Mouse (Mus musculus) ES-Bruce4 (cell line): ENCODE measurements around the gene Tjp2. TPM values are rescaled to one million over a fixed set of nuclear protein-coding genes. Genes with fewer than 3 reads are reported as not detected.

Source experiments
- H3K27ac ChIP-seq: 2 replicates; pipeline ENCODE4 v1.5.1; 2012; ENCODE audit warnings: low read length, inconsistent platforms; ENCODE audit not compliant: insufficient read depth
- H3K27me3 ChIP-seq: 2 replicates; pipeline ENCODE4 v1.6.1; 2012; ENCODE audit warnings: mild to moderate bottlenecking, low read length, inconsistent platforms; ENCODE audit not compliant: control insufficient read depth, poor library complexity, insufficient read depth, severe bottlenecking
- H3K36me3 ChIP-seq: 2 replicates; pipeline ENCODE4 v1.6.1; 2012; ENCODE audit warnings: inconsistent platforms, mild to moderate bottlenecking, low read length, moderate library complexity; ENCODE audit not compliant: control insufficient read depth, poor library complexity, insufficient read depth, severe bottlenecking
- H3K4me1 ChIP-seq: one replicate; pipeline ENCODE4 v1.8.1; 2011; ENCODE audit warnings: low read length; ENCODE audit not compliant: control insufficient read depth, insufficient read depth
- H3K4me3 ChIP-seq: 2 replicates; pipeline ENCODE4 v1.5.1; 2011; ENCODE audit warnings: low read depth, mild to moderate bottlenecking, low read length
- H3K9ac ChIP-seq: 2 replicates; pipeline ENCODE4 v1.6.1; 2012; ENCODE audit warnings: low read depth, mild to moderate bottlenecking, inconsistent platforms; ENCODE audit not compliant: poor library complexity, severe bottlenecking
- H3K9me3 ChIP-seq: replicated peaks from 2 replicates; pipeline ENCODE4 v1.6.1; 2012; ENCODE audit warnings: mild to moderate bottlenecking, low read length, inconsistent platforms; ENCODE audit not compliant: control insufficient read depth, poor library complexity, insufficient read depth, severe bottlenecking
- CTCF ChIP-seq: IDR thresholded peaks from one replicate; pipeline ENCODE4 v1.8.1; 2011; ENCODE audit warnings: low read depth, low read length
- EP300 ChIP-seq: IDR thresholded peaks from 2 replicates; pipeline ENCODE4 v1.6.1; 2011; ENCODE audit warnings: low read depth, low read length; ENCODE audit not compliant: insufficient read depth
- POLR2A ChIP-seq: IDR thresholded peaks from one replicate; pipeline ENCODE4 v1.8.1; 2011; ENCODE audit warnings: low read length; ENCODE audit not compliant: insufficient read depth
- polyA plus RNA-seq: library from polyadenylated mRNA; stranded (reverse); fragments of >200 nt; gene quantifications from 2 replicates; pipeline ENCODE4 v1.2.4, GENCODE M21; 2011; ENCODE audit warnings: low read depth; ENCODE audit not compliant: missing spikeins, insufficient read depth, insufficient read length

The Tjp2 gene
- polyA plus RNA-seq, 1 experiment, result 114 TPM

- Histone ChIP-seq H3K27ac (no peak overlapping the region), H3K27me3 (no peaks in the 10 kb centered on the region), H3K9ac (no peak overlapping the region), H3K9me3 (no peaks in the 10 kb centered on the region), H3K4me3 (no peak overlapping the region), H3K36me3 (0 out of 2 replicates have a peak, but pooled peaks cover 2% of the 10 kb centered on the region), H3K4me1 (peaks cover 1% of the 10 kb centered on the region)
- no peak for TF ChIP-seq EP300
- TF ChIP-seq POLR2A, result no peak
- TF ChIP-seq CTCF, result no peak
Measured at GRCm38 (mm10) chr19:24140298-24140697, 84.5 kb downstream of the Tjp2 start.

GRCm38 (mm10) chr19:24137392-24137791 lies 87.4 kb downstream of the Tjp2 start:
- no peaks in the 10 kb centered on the region for H3K9me3 ChIP-seq
- H3K4me1 ChIP-seq, result no peaks in the 10 kb centered on the region
- H3K9ac ChIP-seq, result no peak overlapping the region
- no peak overlapping the region for H3K27ac ChIP-seq
- H3K4me3 ChIP-seq, result no peak overlapping the region
- H3K27me3 ChIP-seq, result no peaks in the 10 kb centered on the region
- H3K36me3 ChIP-seq, result peaks cover 7% of the 10 kb centered on the region; the same call in 1 of the 2 replicates
- no peak for TF ChIP-seq EP300
- TF ChIP-seq CTCF, result no peak
- no peak for TF ChIP-seq POLR2A

GRCm38 (mm10) chr19:24134991-24135390 lies 89.8 kb downstream of the Tjp2 start:
- Histone ChIP-seq H3K9ac (no peak overlapping the region), H3K27me3 (no peaks in the 10 kb centered on the region), H3K36me3 (peaks cover 20% of the 10 kb centered on the region), H3K4me1 (no peaks in the 10 kb centered on the region), H3K27ac (no peak overlapping the region), H3K4me3 (no peak overlapping the region), H3K9me3 (no peaks in the 10 kb centered on the region)
- TF ChIP-seq EP300, result no peak
- no peak for TF ChIP-seq CTCF
- TF ChIP-seq POLR2A, result no peak

GRCm38 (mm10) chr19:24134144-24134911 lies 90.5 kb downstream of the Tjp2 start:
- TF ChIP-seq EP300 (no peak), CTCF (no peak), POLR2A (no peak)
- Histone ChIP-seq H3K9me3 (no peaks in the 10 kb centered on the region), H3K9ac (no peak overlapping the region), H3K27me3 (no peaks in the 10 kb centered on the region), H3K27ac (no peak overlapping the region), H3K4me3 (no peak overlapping the region), H3K4me1 (no peaks in the 10 kb centered on the region), H3K36me3 (peaks cover 25% of the 10 kb centered on the region)

- Histone ChIP-seq H3K27ac (no peak overlapping the region), H3K36me3 (peaks cover 60% of the 10 kb centered on the region), H3K27me3 (no peaks in the 10 kb centered on the region), H3K9ac (no peak overlapping the region), H3K9me3 (no peaks in the 10 kb centered on the region), H3K4me1 (no peaks in the 10 kb centered on the region), H3K4me3 (no peak overlapping the region)
- TF ChIP-seq CTCF, result no peak
- TF ChIP-seq POLR2A, result no peak
- TF ChIP-seq EP300, result no peak
Measured at GRCm38 (mm10) chr19:24123534-24124290, 101.1 kb downstream of the Tjp2 start.

GRCm38 (mm10) chr19:24123087-24123486 lies 101.7 kb downstream of the Tjp2 start:
- peaks cover 58% of the 10 kb centered on the region for H3K36me3 ChIP-seq
- no peak overlapping the region for H3K27ac ChIP-seq
- TF ChIP-seq POLR2A (no peak), CTCF (no peak), EP300 (no peak)
- no peak overlapping the region for H3K9ac ChIP-seq
- H3K4me1 ChIP-seq, result no peaks in the 10 kb centered on the region
- H3K9me3 ChIP-seq, result no peaks in the 10 kb centered on the region
- no peaks in the 10 kb centered on the region for H3K27me3 ChIP-seq
- no peak overlapping the region for H3K4me3 ChIP-seq
